Mouse (Mus musculus): Measurements from ENCODE around the gene Atp10a. TPM values are rescaled to one million over a fixed set of nuclear protein-coding genes. Genes with fewer than 3 reads are reported as not detected.

Gene Atp10a
- 2.1 and 2.7 TPM in 2 replicates for polyA plus RNA-seq (2014; fragmentation: Nextera tagmentation; extraction: Ambion mirVana)

DNA sequence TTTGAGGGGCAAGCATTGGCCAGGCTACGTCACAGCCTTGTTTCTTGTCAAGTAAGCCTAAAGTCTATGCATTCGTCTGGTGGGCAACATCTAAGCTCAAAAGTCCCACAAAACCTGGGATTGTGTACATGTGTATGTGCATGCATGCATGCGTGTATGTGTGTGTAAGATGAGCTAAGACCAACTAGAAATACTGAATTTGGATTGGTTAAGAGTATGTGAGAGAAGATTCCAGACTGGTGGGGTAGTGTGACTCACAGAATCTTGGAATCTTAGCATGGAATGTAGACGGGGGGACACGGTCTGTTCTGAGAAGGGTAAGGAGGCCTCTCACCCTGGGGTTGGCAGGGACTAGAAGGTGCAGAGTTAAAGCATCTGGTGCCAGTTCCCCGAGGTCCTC, at the start of gene Atp10a:
Gene Atp10a (plus strand): TSS at position 301 of the 400 bp plus-strand sequence.
- no peak within 1 kb of the TSS for H3K4me2 ChIP-seq (ENCODE audit: low read depth)
- no peak within 1 kb of the TSS for H3K9ac ChIP-seq (ENCODE audit: low read length)
- 0 out of 2 replicates have a peak, but pooled peaks cover 3% of the 10 kb centered on the region for H3K4me1 ChIP-seq (ENCODE audit: control insufficient read depth, insufficient read depth, low read length)
- no peaks in the 10 kb centered on the region for H3K9me3 ChIP-seq (ENCODE audit: control insufficient read depth, low read length)
- DNase-seq (ENCODE audit: low spot score) (no peak), ATAC-seq (ENCODE audit: insufficient read depth, low FRiP score, low TSS enrichment) (no peak)
- no peaks in the 10 kb centered on the region for H3K27me3 ChIP-seq (ENCODE audit: control insufficient read depth, insufficient read depth, low read length)
- H3K36me3 ChIP-seq (ENCODE audit: control insufficient read depth, insufficient read depth, low read length), result no peaks in the 10 kb centered on the region
- WGBS, result 84% methylated on average over 6 of the region's 6 CpGs
- no peak within 1 kb of the TSS for H3K4me3 ChIP-seq (ENCODE audit: low read depth, low read length)
- no peak within 1 kb of the TSS for H3K27ac ChIP-seq (ENCODE audit: low read depth, low read length)

DNA sequence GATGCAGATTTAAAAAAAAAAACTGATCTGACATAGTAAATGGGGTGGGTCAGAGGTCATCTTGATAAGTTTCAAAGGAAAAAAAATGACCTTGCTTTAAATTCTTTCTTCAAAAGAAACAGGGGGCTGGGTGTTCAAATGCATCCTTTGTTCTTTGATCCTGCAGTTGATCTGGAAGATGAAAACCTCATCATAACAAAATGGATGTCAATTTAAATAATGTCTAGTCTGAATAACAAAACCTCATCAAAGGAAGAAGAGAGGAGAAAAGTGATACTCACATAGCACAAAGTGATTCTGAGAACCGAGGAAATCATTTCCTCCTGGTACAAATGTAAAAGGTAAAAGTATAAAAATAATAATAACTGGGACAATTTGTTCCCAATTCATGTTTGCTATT, 37.9 kb upstream of the Atp10a start:
- H3K27me3 ChIP-seq (ENCODE audit: control insufficient read depth, insufficient read depth, low read length), result no peaks in the 10 kb centered on the region
- no peak overlapping the region for H3K4me2 ChIP-seq (ENCODE audit: low read depth)
- no peaks in the 10 kb centered on the region for H3K36me3 ChIP-seq (ENCODE audit: control insufficient read depth, insufficient read depth, low read length)
- H3K27ac ChIP-seq (ENCODE audit: low read depth, low read length), result no peak overlapping the region
- DNase-seq (ENCODE audit: low spot score), result no peak
- ATAC-seq (ENCODE audit: insufficient read depth, low FRiP score, low TSS enrichment), result no peak
- no peak overlapping the region for H3K9ac ChIP-seq (ENCODE audit: low read length)
- no peaks in the 10 kb centered on the region for H3K9me3 ChIP-seq (ENCODE audit: control insufficient read depth, low read length)
- 67% methylated on average over 1 of the region's 1 CpGs for WGBS
- H3K4me3 ChIP-seq (ENCODE audit: low read depth, low read length), result no peak overlapping the region
- H3K4me1 ChIP-seq (ENCODE audit: control insufficient read depth, insufficient read depth, low read length), result no peaks in the 10 kb centered on the region

GRCm38 (mm10) chr7:58626305-58627155, 29.4 kb upstream of the Atp10a start:
- no peak overlapping the region for H3K4me3 ChIP-seq (ENCODE audit: low read depth, low read length)
- no peaks in the 10 kb centered on the region for H3K27me3 ChIP-seq (ENCODE audit: control insufficient read depth, insufficient read depth, low read length)
- DNase-seq (ENCODE audit: low spot score), result no peak
- no peaks in the 10 kb centered on the region for H3K4me1 ChIP-seq (ENCODE audit: control insufficient read depth, insufficient read depth, low read length)
- H3K9ac ChIP-seq (ENCODE audit: low read length), result no peak overlapping the region
- H3K36me3 ChIP-seq (ENCODE audit: control insufficient read depth, insufficient read depth, low read length), result no peaks in the 10 kb centered on the region
- no peak overlapping the region for H3K4me2 ChIP-seq (ENCODE audit: low read depth)
- 79% methylated on average over 9 of the region's 9 CpGs for WGBS
- H3K27ac ChIP-seq (ENCODE audit: low read depth, low read length), result no peak overlapping the region
- H3K9me3 ChIP-seq (ENCODE audit: control insufficient read depth, low read length), result no peaks in the 10 kb centered on the region
- no peak for ATAC-seq (ENCODE audit: insufficient read depth, low FRiP score, low TSS enrichment)

GRCm38 (mm10) chr7:58627381-58627780, 28.6 kb upstream of the Atp10a start:
- Histone ChIP-seq H3K4me2 (ENCODE audit: low read depth) (no peak overlapping the region), H3K4me3 (ENCODE audit: low read depth, low read length) (no peak overlapping the region), H3K4me1 (ENCODE audit: control insufficient read depth, insufficient read depth, low read length) (no peaks in the 10 kb centered on the region), H3K27me3 (ENCODE audit: control insufficient read depth, insufficient read depth, low read length) (no peaks in the 10 kb centered on the region), H3K9ac (ENCODE audit: low read length) (no peak overlapping the region), H3K27ac (ENCODE audit: low read depth, low read length) (no peak overlapping the region), H3K36me3 (ENCODE audit: control insufficient read depth, insufficient read depth, low read length) (no peaks in the 10 kb centered on the region), H3K9me3 (ENCODE audit: control insufficient read depth, low read length) (no peaks in the 10 kb centered on the region)
- ATAC-seq (ENCODE audit: insufficient read depth, low FRiP score, low TSS enrichment) (no peak), DNase-seq (ENCODE audit: low spot score) (no peak)
- 85% methylated on average over 1 of the region's 1 CpGs for WGBS

DNA sequence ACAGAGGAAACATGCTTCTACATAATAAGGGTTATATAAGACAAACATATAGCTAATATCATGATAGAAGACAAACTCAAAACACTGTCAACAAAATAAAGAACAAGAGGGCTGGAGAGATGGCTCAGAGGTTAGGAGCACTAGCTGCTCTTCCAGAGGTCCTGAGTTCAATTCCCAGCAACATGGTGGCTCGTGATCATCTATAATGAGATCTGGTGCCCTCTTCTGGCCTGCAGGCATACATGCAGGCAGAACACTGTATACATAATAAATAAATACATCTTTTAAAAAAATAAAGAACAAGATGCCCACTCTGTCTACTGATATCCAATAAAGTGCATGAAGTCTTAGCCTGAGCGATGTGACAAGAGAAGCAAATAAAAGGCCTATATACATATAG, 26.7 kb upstream of the Atp10a start:
- H3K27ac ChIP-seq (ENCODE audit: low read depth, low read length), result no peak overlapping the region
- 88% methylated on average over 2 of the region's 2 CpGs for WGBS
- no peaks in the 10 kb centered on the region for H3K9me3 ChIP-seq (ENCODE audit: control insufficient read depth, low read length)
- no peak overlapping the region for H3K4me3 ChIP-seq (ENCODE audit: low read depth, low read length)
- H3K9ac ChIP-seq (ENCODE audit: low read length), result no peak overlapping the region
- ATAC-seq (ENCODE audit: insufficient read depth, low FRiP score, low TSS enrichment) (no peak), DNase-seq (ENCODE audit: low spot score) (no peak)
- H3K36me3 ChIP-seq (ENCODE audit: control insufficient read depth, insufficient read depth, low read length), result no peaks in the 10 kb centered on the region
- no peaks in the 10 kb centered on the region for H3K4me1 ChIP-seq (ENCODE audit: control insufficient read depth, insufficient read depth, low read length)
- no peaks in the 10 kb centered on the region for H3K27me3 ChIP-seq (ENCODE audit: control insufficient read depth, insufficient read depth, low read length)
- H3K4me2 ChIP-seq (ENCODE audit: low read depth), result no peak overlapping the region

- no peak for DNase-seq (ENCODE audit: low spot score)
- WGBS, result 89% methylated on average over 1 of the region's 1 CpGs
- H3K36me3 ChIP-seq (ENCODE audit: control insufficient read depth, insufficient read depth, low read length), result no peaks in the 10 kb centered on the region
Measured at GRCm38 (mm10) chr7:58633683-58634082, 22.3 kb upstream of the Atp10a start.

DNA sequence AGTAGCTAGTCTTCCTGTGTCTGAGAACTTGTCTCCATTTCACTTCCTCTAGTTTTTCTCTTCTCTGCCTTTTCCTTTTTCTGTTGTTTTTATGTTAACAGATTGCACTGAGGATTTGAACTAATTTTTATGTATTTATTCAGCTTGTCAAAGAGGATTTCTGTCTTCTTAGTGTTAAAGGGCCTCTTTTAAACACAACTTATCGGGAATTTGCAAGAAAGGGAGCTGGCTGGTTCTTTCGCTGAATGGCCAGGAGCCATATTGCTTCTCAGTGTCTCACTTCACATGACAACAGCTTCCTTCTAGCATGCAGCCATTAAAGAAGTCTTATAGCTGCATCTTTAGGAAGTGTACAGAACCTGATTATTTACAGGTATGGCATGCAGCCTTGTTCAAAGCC, 16.3 kb upstream of the Atp10a start:
- DNase-seq (ENCODE audit: low spot score) (no peak), ATAC-seq (ENCODE audit: insufficient read depth, low FRiP score, low TSS enrichment) (no peak)
- 96% methylated on average over 2 of the region's 2 CpGs for WGBS
- no peaks in the 10 kb centered on the region for H3K36me3 ChIP-seq (ENCODE audit: control insufficient read depth, insufficient read depth, low read length)
- H3K9ac ChIP-seq (ENCODE audit: low read length), result no peak overlapping the region
- no peak overlapping the region for H3K27ac ChIP-seq (ENCODE audit: low read depth, low read length)
- H3K4me1 ChIP-seq (ENCODE audit: control insufficient read depth, insufficient read depth, low read length), result no peaks in the 10 kb centered on the region
- no peak overlapping the region for H3K4me3 ChIP-seq (ENCODE audit: low read depth, low read length)
- H3K9me3 ChIP-seq (ENCODE audit: control insufficient read depth, low read length), result no peaks in the 10 kb centered on the region
- H3K27me3 ChIP-seq (ENCODE audit: control insufficient read depth, insufficient read depth, low read length), result no peaks in the 10 kb centered on the region
- no peak overlapping the region for H3K4me2 ChIP-seq (ENCODE audit: low read depth)

More at GRCm38 (mm10) chr7:58633683-58634082, 22.3 kb upstream of the Atp10a start:
- Histone ChIP-seq H3K4me1 (ENCODE audit: control insufficient read depth, insufficient read depth, low read length) (no peaks in the 10 kb centered on the region), H3K4me3 (ENCODE audit: low read depth, low read length) (no peak overlapping the region), H3K27ac (ENCODE audit: low read depth, low read length) (no peak overlapping the region), H3K9me3 (ENCODE audit: control insufficient read depth, low read length) (no peaks in the 10 kb centered on the region), H3K27me3 (ENCODE audit: control insufficient read depth, insufficient read depth, low read length) (no peaks in the 10 kb centered on the region), H3K4me2 (ENCODE audit: low read depth) (no peak overlapping the region), H3K9ac (ENCODE audit: low read length) (no peak overlapping the region)
- ATAC-seq (ENCODE audit: insufficient read depth, low FRiP score, low TSS enrichment), result no peak

GRCm38 (mm10) chr7:58640456-58640855, 15.5 kb upstream of the Atp10a start:
- H3K9me3 ChIP-seq (ENCODE audit: control insufficient read depth, low read length), result no peaks in the 10 kb centered on the region
- H3K36me3 ChIP-seq (ENCODE audit: control insufficient read depth, insufficient read depth, low read length), result no peaks in the 10 kb centered on the region
- DNase-seq (ENCODE audit: low spot score), result no peak
- WGBS, result 86% methylated on average over 4 of the region's 4 CpGs
- no peak overlapping the region for H3K4me3 ChIP-seq (ENCODE audit: low read depth, low read length)
- no peaks in the 10 kb centered on the region for H3K4me1 ChIP-seq (ENCODE audit: control insufficient read depth, insufficient read depth, low read length)
- H3K4me2 ChIP-seq (ENCODE audit: low read depth), result no peak overlapping the region
- H3K27ac ChIP-seq (ENCODE audit: low read depth, low read length), result no peak overlapping the region
- no peaks in the 10 kb centered on the region for H3K27me3 ChIP-seq (ENCODE audit: control insufficient read depth, insufficient read depth, low read length)
- no peak overlapping the region for H3K9ac ChIP-seq (ENCODE audit: low read length)
- no peak for ATAC-seq (ENCODE audit: insufficient read depth, low FRiP score, low TSS enrichment)

GRCm38 (mm10) chr7:58641916-58642315, 14.1 kb upstream of the Atp10a start:
- Histone ChIP-seq H3K36me3 (ENCODE audit: control insufficient read depth, insufficient read depth, low read length) (no peaks in the 10 kb centered on the region), H3K4me2 (ENCODE audit: low read depth) (no peak overlapping the region), H3K9me3 (ENCODE audit: control insufficient read depth, low read length) (no peaks in the 10 kb centered on the region), H3K9ac (ENCODE audit: low read length) (no peak overlapping the region), H3K27me3 (ENCODE audit: control insufficient read depth, insufficient read depth, low read length) (no peaks in the 10 kb centered on the region), H3K4me1 (ENCODE audit: control insufficient read depth, insufficient read depth, low read length) (no peaks in the 10 kb centered on the region), H3K4me3 (ENCODE audit: low read depth, low read length) (no peak overlapping the region), H3K27ac (ENCODE audit: low read depth, low read length) (no peak overlapping the region)
- WGBS, result 94% methylated on average over 3 of the region's 3 CpGs
- ATAC-seq (ENCODE audit: insufficient read depth, low FRiP score, low TSS enrichment) (no peak), DNase-seq (ENCODE audit: low spot score) (no peak)
